Mouse (Mus musculus): Measurements from ENCODE around the gene Map2. TPM values are rescaled to one million over a fixed set of nuclear protein-coding genes. Genes with fewer than 3 reads are reported as not detected.

The Map2 gene
- polyA plus RNA-seq, 1 experiment from 2014 or later, result 23.1 TPM

DNA sequence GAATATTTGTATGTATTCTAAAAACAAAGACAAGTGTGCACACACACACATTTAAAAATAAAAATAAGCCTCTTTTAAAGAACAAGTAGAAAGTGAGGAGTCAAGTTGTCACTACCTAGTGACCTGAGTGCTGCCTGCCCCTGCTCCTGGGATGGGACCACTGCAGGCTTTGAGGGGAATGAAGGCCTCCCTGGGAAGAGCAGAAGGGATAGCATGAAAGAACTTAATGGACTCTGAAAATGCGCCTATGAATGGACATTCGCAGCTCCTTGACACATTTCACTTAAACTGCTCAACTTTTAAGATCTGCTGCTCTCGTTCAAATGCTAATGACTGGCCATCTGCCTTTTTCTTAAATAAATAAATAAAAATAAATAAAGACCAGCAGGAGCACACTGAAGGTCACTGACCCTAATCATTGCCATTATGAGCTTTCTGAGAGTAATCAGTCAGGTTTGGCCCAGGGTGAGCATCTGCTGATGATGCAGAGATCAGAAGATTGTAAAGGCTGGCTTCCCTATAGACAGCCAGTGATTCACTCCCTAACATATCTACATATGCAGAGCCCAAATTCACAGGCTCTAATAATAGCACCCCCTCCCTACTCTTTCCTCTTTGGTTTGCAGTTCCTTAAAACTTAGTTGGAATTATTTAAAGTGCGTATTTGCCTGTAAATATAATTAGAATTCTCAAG is 91.3 kb downstream of the Map2 start:
- no peak overlapping the region for H3K4me3 ChIP-seq

DNA sequence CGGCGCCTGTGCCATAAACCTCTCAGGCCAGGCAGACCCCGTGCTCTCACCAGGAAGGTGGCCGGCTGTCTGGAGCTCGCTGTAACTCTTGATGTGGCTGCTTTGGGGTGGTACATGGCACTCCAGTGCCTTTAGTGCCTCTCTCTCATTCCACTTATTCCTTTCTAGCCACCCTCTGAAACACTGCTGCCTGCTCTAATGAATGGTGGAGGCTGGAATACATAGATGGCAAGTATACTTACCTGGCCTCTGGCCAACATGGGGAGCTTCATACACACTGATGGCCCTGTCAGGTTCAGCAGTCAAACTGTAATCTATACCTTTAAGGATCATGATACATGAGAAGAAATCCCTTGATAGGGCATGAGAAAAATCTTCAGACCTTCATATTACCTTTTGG is 102.6 kb downstream of the Map2 start:
- no peak overlapping the region for H3K27ac ChIP-seq
- no peak overlapping the region for H3K4me2 ChIP-seq
- WGBS, result 88% methylated on average over 3 of the region's 5 CpGs
- no peak overlapping the region for H3K4me3 ChIP-seq
- H3K36me3 ChIP-seq, result no peaks in the 10 kb centered on the region
- ATAC-seq (ENCODE audit: insufficient number of reproducible peaks, low FRiP score, low TSS enrichment, low read depth), result no peak
- no peaks in the 10 kb centered on the region for H3K9me3 ChIP-seq
- H3K9ac ChIP-seq, result no peak overlapping the region
- H3K27me3 ChIP-seq, result no peaks in the 10 kb centered on the region
- no peaks in the 10 kb centered on the region for H3K4me1 ChIP-seq

More for the DNA sequence above, 91.3 kb downstream of the Map2 start:
- Histone ChIP-seq H3K27ac (no peak overlapping the region), H3K27me3 (no peaks in the 10 kb centered on the region), H3K4me1 (no peaks in the 10 kb centered on the region), H3K9ac (no peak overlapping the region), H3K9me3 (no peaks in the 10 kb centered on the region), H3K36me3 (no peaks in the 10 kb centered on the region), H3K4me2 (no peak overlapping the region)
- ATAC-seq (ENCODE audit: insufficient number of reproducible peaks, low FRiP score, low TSS enrichment, low read depth), result no peak
- WGBS, result 60% methylated on average over 4 of the region's 4 CpGs

DNA sequence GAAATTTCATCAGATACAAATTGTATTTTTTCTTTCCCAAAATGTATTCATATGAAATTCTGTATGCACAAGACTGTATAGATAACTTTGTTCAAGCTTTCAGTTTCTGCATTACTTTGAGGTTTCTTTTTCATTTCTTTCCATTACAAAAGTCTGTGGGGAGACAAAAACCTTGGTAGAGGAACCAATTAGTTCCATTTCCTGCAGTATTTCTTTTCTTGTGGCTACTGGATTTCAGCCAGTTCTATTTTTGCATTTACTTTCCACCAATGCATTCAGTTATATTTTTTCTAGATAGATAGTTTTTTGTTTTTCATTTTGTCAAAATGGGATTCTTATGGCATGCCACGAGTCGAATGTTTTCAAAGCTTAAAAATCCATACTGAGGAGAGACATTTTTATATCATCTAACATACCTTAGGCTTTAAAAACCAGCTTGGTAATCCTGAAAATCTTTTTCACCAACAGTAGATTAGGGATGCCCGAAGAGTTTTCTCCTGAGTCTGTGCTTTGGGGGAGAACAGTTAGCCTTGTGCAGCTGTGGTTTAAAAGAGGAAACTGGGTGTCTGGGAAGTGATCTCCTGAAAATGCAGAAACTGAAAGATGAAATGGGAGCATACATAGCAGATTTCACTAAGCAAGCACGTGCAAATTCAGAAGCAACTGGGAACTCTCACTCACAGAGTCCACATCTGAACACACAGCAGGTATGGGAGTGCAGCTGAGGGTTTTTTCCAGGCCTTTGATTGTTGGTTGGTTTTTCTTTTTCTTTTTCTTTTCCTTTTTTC is 104.3 kb downstream of the Map2 start:
- Histone ChIP-seq H3K27me3 (no peaks in the 10 kb centered on the region), H3K4me1 (no peaks in the 10 kb centered on the region), H3K9me3 (no peaks in the 10 kb centered on the region), H3K4me2 (no peak overlapping the region), H3K9ac (no peak overlapping the region), H3K27ac (no peak overlapping the region), H3K36me3 (no peaks in the 10 kb centered on the region), H3K4me3 (no peak overlapping the region)
- WGBS, result 66% methylated on average over 4 of the region's 4 CpGs
- ATAC-seq (ENCODE audit: insufficient number of reproducible peaks, low FRiP score, low TSS enrichment, low read depth), result no peak

DNA sequence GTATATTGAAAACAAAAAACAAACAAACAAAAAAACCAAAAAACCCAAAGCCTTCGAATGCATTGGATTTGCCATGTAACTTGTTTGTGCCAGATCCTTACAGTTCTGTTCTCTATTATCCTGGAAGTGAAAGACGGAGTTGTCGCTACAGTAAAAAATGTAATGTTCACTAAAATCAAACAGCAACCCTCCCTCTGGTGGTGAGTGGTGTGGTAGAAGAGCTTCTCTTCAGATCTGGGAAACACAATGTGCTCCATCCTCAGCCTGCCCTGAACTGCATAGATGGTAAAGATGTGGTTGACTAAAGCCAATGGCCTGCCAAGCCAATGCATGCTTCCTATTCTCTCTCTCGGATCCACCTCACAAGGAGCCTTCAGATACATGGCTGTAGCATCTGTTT is 105.1 kb downstream of the Map2 start:
- no peaks in the 10 kb centered on the region for H3K36me3 ChIP-seq
- no peaks in the 10 kb centered on the region for H3K9me3 ChIP-seq
- H3K4me2 ChIP-seq, result no peak overlapping the region
- 73% methylated on average over 4 of the region's 4 CpGs for WGBS
- no peak overlapping the region for H3K4me3 ChIP-seq
- H3K27me3 ChIP-seq, result no peaks in the 10 kb centered on the region
- no peaks in the 10 kb centered on the region for H3K4me1 ChIP-seq
- no peak overlapping the region for H3K27ac ChIP-seq
- H3K9ac ChIP-seq, result no peak overlapping the region
- no peak for ATAC-seq (ENCODE audit: insufficient number of reproducible peaks, low FRiP score, low TSS enrichment, low read depth)

DNA sequence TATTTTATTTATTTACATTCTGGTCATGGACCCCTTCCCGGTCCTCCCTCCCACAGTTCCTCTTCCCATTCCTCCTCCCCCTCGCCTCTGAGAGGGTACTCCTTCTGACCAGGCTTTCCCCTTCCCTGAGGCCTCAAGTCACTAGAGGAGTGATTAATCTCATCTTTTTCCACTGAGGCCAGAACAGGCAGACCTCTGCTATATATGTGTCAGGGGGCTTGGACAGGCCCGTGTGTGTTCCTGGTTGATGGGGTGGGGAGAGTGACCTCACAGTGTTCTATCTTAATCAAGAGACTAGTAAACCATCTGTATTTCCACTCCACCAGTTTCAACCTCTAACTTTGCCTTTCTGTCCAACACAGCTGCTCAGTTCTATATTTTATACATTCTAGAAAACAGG is 107.4 kb downstream of the Map2 start:
- no peaks in the 10 kb centered on the region for H3K9me3 ChIP-seq
- H3K4me1 ChIP-seq, result no peaks in the 10 kb centered on the region
- 52% methylated on average over 3 of the region's 3 CpGs for WGBS
- H3K9ac ChIP-seq, result no peak overlapping the region
- ATAC-seq (ENCODE audit: insufficient number of reproducible peaks, low FRiP score, low TSS enrichment, low read depth), result no peak
- H3K4me2 ChIP-seq, result no peak overlapping the region
- H3K27me3 ChIP-seq, result no peaks in the 10 kb centered on the region
- no peak overlapping the region for H3K4me3 ChIP-seq
- H3K27ac ChIP-seq, result no peak overlapping the region
- H3K36me3 ChIP-seq, result no peaks in the 10 kb centered on the region

DNA sequence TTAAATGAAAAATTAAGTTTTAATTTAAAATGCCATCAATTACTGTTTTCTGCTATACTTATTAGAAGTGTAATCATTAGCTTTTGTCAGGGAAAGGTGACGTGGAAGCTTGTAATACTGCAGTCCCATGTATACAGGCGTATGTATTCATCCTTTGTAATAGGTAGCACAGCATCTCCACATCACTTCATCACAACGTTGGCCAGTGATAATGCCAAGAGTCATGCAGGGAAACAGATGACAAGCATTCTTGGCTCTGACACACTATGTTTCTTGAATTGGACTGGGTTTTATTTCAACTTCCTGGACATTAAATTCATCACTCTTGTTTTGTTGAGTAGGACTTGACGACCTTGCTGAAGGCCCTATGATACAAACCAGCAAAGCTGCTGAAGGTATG is 113.9 kb downstream of the Map2 start:
- Histone ChIP-seq H3K27me3 (no peaks in the 10 kb centered on the region), H3K9me3 (no peaks in the 10 kb centered on the region), H3K27ac (no peak overlapping the region), H3K4me1 (no peaks in the 10 kb centered on the region), H3K4me2 (no peak overlapping the region), H3K36me3 (no peaks in the 10 kb centered on the region), H3K4me3 (no peak overlapping the region), H3K9ac (no peak overlapping the region)
- no peak for ATAC-seq (ENCODE audit: insufficient number of reproducible peaks, low FRiP score, low TSS enrichment, low read depth)
- 83% methylated on average over 4 of the region's 4 CpGs for WGBS

DNA sequence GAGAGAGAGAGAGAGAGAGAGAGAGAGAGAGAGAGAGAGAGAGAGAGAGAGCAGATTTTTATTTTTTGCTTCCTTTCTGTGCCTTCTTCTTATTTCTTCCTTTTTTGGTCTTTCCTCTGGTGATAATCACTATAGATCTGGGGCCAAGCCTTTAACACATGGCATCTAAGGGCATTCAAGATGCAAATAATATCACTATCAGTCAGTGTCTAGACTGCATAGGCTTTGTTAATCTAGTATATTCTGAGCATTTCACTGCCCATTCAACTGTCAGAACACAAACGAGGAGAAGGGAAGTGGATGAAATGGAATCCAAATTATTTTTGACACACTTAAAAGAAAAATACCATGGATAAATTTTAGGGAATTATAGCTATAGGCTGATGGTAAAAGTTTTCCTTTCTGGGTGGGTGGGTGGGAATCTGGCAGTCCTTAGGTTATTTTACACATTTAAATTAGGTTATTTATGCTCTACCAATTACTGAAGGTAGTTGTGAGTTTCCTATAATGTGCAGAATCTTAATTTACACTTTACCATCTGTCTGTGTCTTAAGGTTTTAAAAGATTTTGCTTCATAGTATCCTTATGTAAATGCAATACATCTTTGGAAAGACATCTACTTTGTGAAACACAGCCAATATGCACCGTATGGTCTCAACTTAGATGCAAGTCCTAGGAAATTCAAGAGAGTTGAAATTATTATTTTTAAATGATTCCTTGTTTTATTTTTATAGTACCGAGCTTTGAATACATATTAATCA is 117.2 kb downstream of the Map2 start:
- Histone ChIP-seq H3K27me3 (no peaks in the 10 kb centered on the region), H3K36me3 (no peaks in the 10 kb centered on the region), H3K27ac (no peak overlapping the region), H3K4me2 (no peak overlapping the region), H3K9ac (no peak overlapping the region), H3K4me1 (no peaks in the 10 kb centered on the region), H3K9me3 (no peaks in the 10 kb centered on the region), H3K4me3 (no peak overlapping the region)
- 67% methylated on average over 3 of the region's 3 CpGs for WGBS
- no peak for ATAC-seq (ENCODE audit: insufficient number of reproducible peaks, low FRiP score, low TSS enrichment, low read depth)

DNA sequence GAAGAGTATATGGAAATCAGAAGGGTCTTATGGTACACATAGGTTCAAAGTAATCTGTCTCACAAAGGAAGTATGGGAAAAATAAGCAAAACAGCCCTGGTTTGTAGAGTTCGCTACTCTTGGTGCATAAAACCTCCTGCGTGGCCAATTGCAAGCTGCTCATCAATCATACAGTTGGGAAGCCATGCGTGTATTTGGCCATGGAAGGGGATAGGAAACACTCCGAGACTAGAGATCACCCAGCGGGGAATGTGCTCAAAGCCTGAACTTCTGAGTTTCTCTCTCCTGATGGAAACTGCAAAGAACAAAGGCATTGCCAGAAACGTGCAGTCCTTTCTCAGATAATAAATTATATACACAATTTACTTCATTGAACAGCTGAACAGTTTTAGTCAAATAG is 124.3 kb downstream of the Map2 start:
- Histone ChIP-seq H3K9ac (no peak overlapping the region), H3K36me3 (no peaks in the 10 kb centered on the region), H3K27me3 (no peaks in the 10 kb centered on the region), H3K4me3 (no peak overlapping the region), H3K9me3 (no peaks in the 10 kb centered on the region), H3K27ac (no peak overlapping the region), H3K4me1 (no peaks in the 10 kb centered on the region), H3K4me2 (no peak overlapping the region)
- 76% methylated on average over 6 of the region's 6 CpGs for WGBS
- ATAC-seq (ENCODE audit: insufficient number of reproducible peaks, low FRiP score, low TSS enrichment, low read depth), result no peak

DNA sequence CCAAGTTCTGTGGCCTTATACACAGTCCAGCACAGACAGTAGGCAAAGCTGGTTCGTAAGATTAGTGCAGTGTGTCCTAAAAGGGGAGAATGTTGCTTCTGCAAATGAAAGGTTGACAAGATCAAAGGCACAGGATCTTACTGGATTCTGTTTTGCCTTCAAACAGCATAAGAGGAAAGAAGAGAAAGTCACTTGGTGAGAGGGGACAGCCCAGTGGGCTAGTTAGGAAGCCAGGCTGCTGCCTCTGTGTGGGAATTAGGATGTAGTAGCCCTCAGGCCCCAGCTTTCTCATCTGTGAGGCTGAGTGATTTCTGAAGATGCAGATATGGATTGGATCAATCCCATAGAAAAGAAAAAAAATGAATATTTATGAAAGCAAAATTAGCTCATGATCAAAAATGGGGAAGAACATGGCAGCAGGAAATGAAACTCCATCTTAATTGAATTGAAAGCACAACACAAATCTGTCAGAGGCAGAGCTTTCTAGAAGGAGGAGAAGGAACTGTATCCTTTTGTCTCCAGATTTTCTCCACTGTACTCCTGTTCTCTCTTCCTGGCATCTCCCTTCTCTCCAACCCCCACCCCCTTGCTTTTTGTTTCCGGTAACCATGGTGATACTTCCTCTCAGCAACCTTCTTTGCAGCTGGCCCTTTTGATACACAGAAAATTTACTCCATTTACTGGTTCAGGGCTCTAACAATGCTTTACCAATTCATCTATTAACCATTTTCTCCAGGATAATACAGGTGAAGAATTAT is 145.5 kb downstream of the Map2 start:
- no peaks in the 10 kb centered on the region for H3K4me1 ChIP-seq
- ATAC-seq (ENCODE audit: insufficient number of reproducible peaks, low FRiP score, low TSS enrichment, low read depth), result no peak
- H3K4me3 ChIP-seq, result no peak overlapping the region
- H3K4me2 ChIP-seq, result no peak overlapping the region
- H3K9me3 ChIP-seq, result no peaks in the 10 kb centered on the region
- no peak overlapping the region for H3K9ac ChIP-seq
- WGBS, result 80% methylated on average over 2 of the region's 2 CpGs
- no peaks in the 10 kb centered on the region for H3K36me3 ChIP-seq
- no peak overlapping the region for H3K27ac ChIP-seq
- no peaks in the 10 kb centered on the region for H3K27me3 ChIP-seq

DNA sequence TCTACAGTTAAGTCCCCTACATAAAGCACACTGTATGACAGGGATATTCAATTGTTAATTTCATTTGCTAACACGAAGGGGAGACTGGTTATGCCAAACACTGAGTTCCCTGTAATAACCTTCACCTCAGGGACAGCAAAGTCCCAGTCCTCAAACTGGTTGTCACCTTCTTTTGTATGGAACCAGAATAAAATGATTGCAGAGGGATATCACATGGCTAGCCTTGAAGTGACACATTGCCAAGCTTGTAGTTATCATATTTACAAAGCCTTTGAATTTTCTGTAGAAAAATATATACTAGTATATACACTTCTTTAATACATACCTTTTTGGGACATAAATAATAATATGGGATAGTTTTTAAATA is 146.0 kb downstream of the Map2 start:
- ATAC-seq (ENCODE audit: insufficient number of reproducible peaks, low FRiP score, low TSS enrichment, low read depth), result no peak
- no peaks in the 10 kb centered on the region for H3K27me3 ChIP-seq
- no peaks in the 10 kb centered on the region for H3K36me3 ChIP-seq
- H3K4me3 ChIP-seq, result no peak overlapping the region
- H3K9me3 ChIP-seq, result no peaks in the 10 kb centered on the region
- H3K4me2 ChIP-seq, result no peak overlapping the region
- WGBS, result 44% methylated on average over 1 of the region's 1 CpGs
- H3K9ac ChIP-seq, result no peak overlapping the region
- H3K27ac ChIP-seq, result no peak overlapping the region
- no peaks in the 10 kb centered on the region for H3K4me1 ChIP-seq

DNA sequence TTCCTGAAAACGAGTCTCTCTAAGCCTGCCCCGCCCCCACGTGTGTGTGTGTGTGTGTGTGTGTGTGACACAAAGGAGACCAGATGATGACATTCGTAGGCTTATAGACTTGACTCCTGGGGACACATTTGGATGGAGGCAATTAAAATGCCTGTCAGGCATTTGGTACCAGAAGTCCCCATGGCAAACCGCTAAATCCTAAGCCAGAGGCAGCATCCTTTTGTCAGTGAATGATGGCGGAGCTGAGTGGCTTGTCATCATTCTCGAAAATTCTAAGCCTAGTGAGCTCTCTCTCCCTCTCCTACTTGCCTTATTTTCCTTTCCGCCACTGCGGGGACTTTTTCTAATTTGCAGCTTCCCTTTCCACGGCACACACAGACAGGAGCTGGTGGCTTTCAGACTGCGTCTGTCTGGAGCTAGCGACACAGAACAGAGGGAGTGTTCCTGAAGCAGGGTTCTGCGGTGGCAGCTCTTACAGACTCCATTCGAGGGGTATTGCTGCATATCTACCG is 146.6 kb downstream of the Map2 start:
- H3K4me1 ChIP-seq, result no peaks in the 10 kb centered on the region
- 41% methylated on average over 15 of the region's 15 CpGs for WGBS
- peak overlapping the region; percentile 28 for H3K4me2 ChIP-seq
- no peaks in the 10 kb centered on the region for H3K36me3 ChIP-seq
- no peak overlapping the region for H3K27ac ChIP-seq
- H3K27me3 ChIP-seq, result no peaks in the 10 kb centered on the region
- H3K9me3 ChIP-seq, result no peaks in the 10 kb centered on the region
- ATAC-seq (ENCODE audit: insufficient number of reproducible peaks, low FRiP score, low TSS enrichment, low read depth), result no peak
- H3K9ac ChIP-seq, result no peak overlapping the region
- peak overlapping the region; percentile 17; the same call in 1 of the 2 replicates for H3K4me3 ChIP-seq

Measured in limb, embryonic 15.5 days (tissue).